Mouse (Mus musculus): Measurements from ENCODE around the gene Kif1a.

DNA sequence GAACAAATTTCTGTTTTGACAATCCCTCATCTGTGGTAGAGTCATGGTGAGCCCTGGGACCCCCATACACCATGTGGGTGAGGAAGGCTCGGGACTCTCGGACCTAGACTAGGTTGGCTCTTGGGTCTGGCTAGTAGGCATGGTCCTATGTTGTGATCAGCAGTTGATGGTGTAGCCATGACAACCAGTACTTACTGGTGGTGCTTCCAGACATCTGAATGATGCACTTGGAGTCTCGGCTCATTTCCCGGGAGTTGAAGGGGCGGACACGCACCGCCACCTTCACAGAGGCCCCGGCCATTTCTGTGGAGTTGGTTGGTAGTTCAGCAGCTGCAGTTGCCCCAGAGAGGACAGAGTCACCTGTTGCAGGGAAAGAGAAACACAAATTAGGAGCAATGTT, 19.6 kb downstream of the Kif1a start:
- TF ChIP-seq POLR2A (IDR thresholded peaks at IDR 0.05; ENCODE audit: borderline replicate concordance, control insufficient read depth, low read depth, low read length) (no peak), CTCF (IDR thresholded peaks at IDR 0.05; ENCODE audit: control insufficient read depth, insufficient read depth, low read length) (no peak)
